Mouse (Mus musculus) lung, adult 2 months (tissue): ENCODE measurements around the gene Maged1. TPM values are rescaled to one million over a fixed set of nuclear protein-coding genes. Genes with fewer than 3 reads are reported as not detected.

ENCODE experiments used
- DNase-seq: peaks from one replicate; pipeline ENCODE4 v3.0.0; 2022
- H3K4me1 ChIP-seq: fragments of 200-500 bp; 2 replicates; pipeline ENCODE4 v1.6.1; 2011; ENCODE audit warnings: low read length; ENCODE audit not compliant: control insufficient read depth, insufficient read depth
- H3K4me3 ChIP-seq: fragments of 200-500 bp; replicated peaks from 2 replicates; pipeline ENCODE3; 2011; ENCODE audit warnings: low read depth, mild to moderate bottlenecking, control low read depth, low read length; ENCODE audit errors: extremely low read depth
- CTCF ChIP-seq: fragments of 200-500 bp; IDR thresholded peaks from 2 replicates; pipeline ENCODE4 v1.5.1; 2011; ENCODE audit warnings: mild to moderate bottlenecking, low read length, control low read depth; ENCODE audit not compliant: insufficient read depth
- POLR2A ChIP-seq: fragments of 200-500 bp; IDR thresholded peaks from 2 replicates; pipeline ENCODE4 v1.6.1; 2011; ENCODE audit warnings: low read depth, mild to moderate bottlenecking, control low read depth, low read length, borderline replicate concordance; ENCODE audit errors: extremely low read depth
- WGBS: fragments of 180-500 bp; shearing (Covaris S2); methylation state at CpG from one replicate; pipeline ENCODE4 v1.1.7; 2018; 5-methylcytosine and 5-hydroxymethylcytosine counted together
- polyA plus RNA-seq: library from polyadenylated mRNA; depleted of rRNA; stranded (reverse); fragments of >200 nt; gene quantifications from 2 replicates; pipeline ENCODE4 v1.2.3, GENCODE M21; 2012; rRNA removed

Maged1 gene
- polyA plus RNA-seq: 148 and 168 TPM in 2 replicates

DNA sequence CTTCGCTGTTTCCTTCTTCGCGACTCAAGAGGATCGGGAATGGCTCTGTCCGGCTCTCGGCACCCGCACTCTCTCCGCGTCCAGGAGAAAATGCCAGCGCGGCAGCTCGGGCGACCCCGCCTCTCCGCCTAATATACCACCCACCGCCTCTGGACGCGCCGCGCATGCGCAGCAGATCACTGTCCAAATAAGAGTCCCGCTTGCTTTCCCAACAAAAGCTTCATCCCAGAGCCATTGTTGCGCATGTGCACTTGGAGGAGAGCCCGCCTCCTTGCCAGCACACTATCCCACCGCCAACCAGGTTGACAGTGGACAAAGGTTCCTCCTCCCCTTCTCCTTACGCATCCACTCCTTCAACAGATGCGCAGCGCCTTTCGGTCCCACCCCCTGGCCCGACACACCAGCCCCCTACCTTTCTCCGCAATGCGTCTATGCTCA lies at the start of gene Maged1:
Gene Maged1, minus strand, starts transcription at position 226 of the 438 bp plus-strand sequence.
- WGBS: 30% methylated on average over 32 of the region's 32 CpGs

DNA sequence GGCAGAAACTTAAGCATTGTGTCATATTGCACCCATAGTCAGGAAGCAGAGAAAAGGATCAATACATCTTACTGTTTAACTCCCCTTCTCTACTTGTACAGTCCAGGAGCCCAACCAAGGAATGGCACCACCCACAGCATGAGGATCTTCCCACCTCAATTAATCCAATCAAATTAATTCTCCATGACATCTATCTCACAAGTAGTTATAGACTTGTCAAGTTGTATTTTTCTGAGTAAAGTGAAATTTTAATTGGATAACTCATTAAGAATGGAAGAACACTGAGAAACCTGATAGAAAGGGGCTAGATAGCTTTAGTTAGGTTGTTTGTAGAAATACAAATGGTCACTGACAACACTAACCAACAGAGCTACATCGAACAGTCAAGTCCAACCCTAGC lies 38.3 kb upstream of the Maged1 start:
- 70% methylated on average over 1 of the region's 1 CpGs for WGBS
- no peak overlapping the region for H3K4me3 ChIP-seq
- H3K4me1 ChIP-seq: no peaks in the 10 kb centered on the region
- no peak for DNase-seq
- no peak for TF ChIP-seq POLR2A

More for the DNA sequence above, at the start of gene Maged1:
- H3K4me1 ChIP-seq: no peaks in the 10 kb centered on the region
- TF ChIP-seq CTCF (no peak), POLR2A (peak; percentile 74; the same call in 1 of the 2 replicates)
- peak; percentile 75 for DNase-seq
- peak within 1 kb of the TSS; percentile 92 for H3K4me3 ChIP-seq

DNA sequence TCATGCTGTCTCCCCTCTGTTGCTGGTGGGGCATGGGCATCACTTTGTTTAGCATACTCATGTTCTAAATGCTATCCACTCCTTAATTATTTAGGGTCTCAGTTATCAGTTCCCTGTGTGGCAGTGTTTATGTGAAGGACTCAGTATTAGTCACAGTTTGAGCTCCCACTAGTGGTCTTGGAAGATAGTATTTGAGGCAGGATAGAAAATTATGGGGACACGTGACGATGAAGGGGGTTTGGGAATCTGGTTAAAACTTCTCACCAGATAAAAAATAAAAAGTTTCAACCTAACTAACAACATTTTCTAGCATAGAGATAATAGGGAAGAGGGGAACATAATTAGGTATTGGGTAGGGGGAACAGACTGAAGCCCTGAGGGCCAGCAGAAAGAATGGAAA lies 22.8 kb upstream of the Maged1 start:
- Histone ChIP-seq H3K4me3 (no peak overlapping the region), H3K4me1 (no peaks in the 10 kb centered on the region)
- TF ChIP-seq POLR2A (no peak), CTCF (no peak)
- WGBS: 64% methylated on average over 2 of the region's 2 CpGs
- DNase-seq: no peak

DNA sequence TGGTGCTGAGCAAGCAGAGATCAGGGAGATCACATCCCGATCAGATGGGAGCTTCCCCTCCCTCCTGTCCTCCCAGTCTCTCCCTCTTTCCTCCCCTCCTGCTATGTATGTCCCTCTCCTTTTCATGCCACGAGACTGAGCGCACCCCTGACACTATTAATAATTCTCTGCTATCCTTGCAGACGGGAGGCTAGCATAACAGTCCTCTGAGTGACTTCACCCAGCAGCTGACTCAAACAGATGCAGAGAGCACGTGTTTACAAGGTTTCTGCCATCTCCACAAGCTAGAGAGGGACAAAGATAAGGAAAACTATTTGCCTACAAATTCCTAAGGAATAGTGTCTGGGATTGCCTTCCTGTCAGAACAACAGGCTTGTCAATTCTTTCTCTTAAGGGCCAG lies 20.4 kb upstream of the Maged1 start:
- no peak for TF ChIP-seq CTCF
- no peak for TF ChIP-seq POLR2A
- Histone ChIP-seq H3K4me3 (no peak overlapping the region), H3K4me1 (no peaks in the 10 kb centered on the region)
- no peak for DNase-seq
- WGBS: 30% methylated on average over 5 of the region's 5 CpGs

DNA sequence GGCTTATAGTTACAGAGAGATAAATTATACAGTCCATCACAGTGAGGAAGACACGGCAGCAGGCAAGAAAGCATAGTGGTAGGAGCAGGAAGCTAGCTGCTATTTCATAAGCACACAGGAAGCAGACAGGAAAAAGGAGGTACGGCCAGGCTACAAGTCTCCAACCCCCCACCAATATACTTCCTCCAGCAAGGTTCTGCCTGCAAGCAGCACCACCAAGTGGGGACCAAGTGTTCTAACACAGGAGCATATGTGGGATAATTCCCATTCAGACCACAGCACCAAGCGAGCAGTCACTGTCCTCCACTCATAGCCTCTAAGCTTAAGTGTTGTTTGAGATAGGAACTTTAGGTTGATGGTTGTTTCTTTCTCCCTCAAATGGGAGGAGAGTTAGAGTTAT lies 6.3 kb upstream of the Maged1 start:
- no peak for DNase-seq
- 46% methylated on average over 3 of the region's 3 CpGs for WGBS
- TF ChIP-seq CTCF (peak; percentile 35; the same call in 1 of the 2 replicates), POLR2A (no peak)
- Histone ChIP-seq H3K4me3 (no peak overlapping the region), H3K4me1 (no peaks in the 10 kb centered on the region)

DNA sequence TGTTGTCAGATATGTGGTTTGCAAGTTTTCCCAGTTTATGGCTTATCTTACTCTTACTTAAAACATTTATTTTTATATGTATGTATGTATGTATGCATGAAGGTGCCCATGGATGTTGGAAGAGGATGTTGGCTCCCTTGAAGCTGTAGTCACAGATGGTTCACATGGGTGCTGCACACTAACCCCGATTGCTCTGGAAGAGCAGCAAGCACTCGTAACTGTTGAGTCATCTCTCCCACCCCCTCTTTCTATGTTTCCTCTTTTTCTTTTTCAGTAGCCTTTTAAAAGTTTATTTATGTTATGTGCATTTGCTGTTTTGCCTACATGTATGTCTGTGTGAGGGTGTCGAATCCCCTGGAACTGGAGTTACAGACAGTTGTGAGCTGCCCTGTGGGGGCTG lies 4.0 kb upstream of the Maged1 start:
- no peak for DNase-seq
- Histone ChIP-seq H3K4me1 (no peaks in the 10 kb centered on the region), H3K4me3 (no peak overlapping the region)
- 64% methylated on average over 3 of the region's 3 CpGs for WGBS
- TF ChIP-seq POLR2A (no peak), CTCF (no peak)

DNA sequence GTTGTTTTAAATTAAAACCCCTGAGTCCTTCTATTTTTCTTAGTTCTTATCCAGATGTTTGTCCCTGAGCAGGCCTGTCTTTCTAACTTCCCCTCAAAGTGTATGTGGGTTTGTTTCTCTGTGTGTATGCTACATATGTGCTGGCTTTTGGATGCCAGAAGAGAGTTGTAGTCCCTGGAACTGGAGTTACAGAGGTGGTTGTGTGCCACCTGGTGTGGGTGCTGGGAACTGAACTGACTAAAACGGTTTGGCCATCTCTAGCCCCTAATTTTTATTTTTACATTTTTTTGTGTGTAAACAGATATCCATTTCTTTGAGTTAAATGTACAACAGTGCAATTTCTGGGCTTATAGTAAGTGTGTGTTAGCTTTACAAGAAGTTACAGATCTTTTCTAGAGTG lies 3.0 kb upstream of the Maged1 start:
- TF ChIP-seq CTCF (peak; percentile 46; the same call in 1 of the 2 replicates), POLR2A (no peak)
- DNase-seq: no peak
- Histone ChIP-seq H3K4me1 (no peaks in the 10 kb centered on the region), H3K4me3 (no peak overlapping the region)
- 21% methylated on average over 1 of the region's 1 CpGs for WGBS

DNA sequence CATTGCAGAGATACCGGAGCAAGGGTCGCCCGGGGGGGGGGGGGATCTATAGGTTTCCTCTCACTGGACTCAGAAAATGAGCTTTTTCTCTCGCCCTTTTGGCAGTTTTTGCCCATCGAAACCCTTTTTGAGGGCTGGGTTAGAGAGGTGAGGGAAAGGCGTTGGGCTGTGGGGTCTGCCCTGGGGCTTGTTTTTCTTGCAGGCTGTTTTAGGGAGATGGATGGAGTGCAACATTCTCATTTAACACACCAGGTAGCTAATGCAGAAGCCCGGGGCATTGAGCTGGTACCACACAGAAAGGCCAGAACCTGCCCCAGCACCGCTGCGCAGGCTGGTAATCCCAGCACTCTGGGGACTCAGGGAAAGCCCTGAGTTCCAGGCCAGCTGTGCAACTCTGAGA lies 593 bp upstream of the Maged1 start:
- peak overlapping the region; percentile 46 for H3K4me3 ChIP-seq
- 42% methylated on average over 9 of the region's 9 CpGs for WGBS

DNA sequence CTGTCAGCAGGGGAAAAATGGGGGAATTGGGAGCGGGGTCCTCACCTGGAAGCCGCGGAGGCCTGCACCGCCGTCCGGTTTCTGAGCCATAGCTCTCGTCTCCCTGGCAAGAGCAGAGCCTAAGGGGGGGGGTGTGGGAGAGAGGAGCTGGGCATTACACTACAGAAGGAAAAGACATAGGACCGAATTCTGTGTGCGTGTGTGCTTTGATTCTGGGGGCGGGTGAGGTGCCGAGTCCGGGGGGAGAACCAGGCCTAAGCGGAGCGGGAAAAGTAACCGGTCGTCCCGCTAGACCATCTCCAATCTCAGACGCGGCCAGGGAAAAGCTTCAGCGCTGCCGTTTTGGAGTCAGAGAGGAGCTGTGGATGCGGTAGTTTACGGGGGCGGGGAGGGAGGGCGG lies 737 bp downstream of the Maged1 start:
- DNase-seq: peak; percentile 14
- no peaks in the 10 kb centered on the region for H3K4me1 ChIP-seq
- 36% methylated on average over 25 of the region's 25 CpGs for WGBS
- peak overlapping the region; percentile 92 for H3K4me3 ChIP-seq
- no peak for TF ChIP-seq POLR2A
- TF ChIP-seq CTCF: no peak

More for the DNA sequence above, 593 bp upstream of the Maged1 start:
- no peak for DNase-seq
- no peaks in the 10 kb centered on the region for H3K4me1 ChIP-seq
- no peak for TF ChIP-seq CTCF
- TF ChIP-seq POLR2A: no peak

DNA sequence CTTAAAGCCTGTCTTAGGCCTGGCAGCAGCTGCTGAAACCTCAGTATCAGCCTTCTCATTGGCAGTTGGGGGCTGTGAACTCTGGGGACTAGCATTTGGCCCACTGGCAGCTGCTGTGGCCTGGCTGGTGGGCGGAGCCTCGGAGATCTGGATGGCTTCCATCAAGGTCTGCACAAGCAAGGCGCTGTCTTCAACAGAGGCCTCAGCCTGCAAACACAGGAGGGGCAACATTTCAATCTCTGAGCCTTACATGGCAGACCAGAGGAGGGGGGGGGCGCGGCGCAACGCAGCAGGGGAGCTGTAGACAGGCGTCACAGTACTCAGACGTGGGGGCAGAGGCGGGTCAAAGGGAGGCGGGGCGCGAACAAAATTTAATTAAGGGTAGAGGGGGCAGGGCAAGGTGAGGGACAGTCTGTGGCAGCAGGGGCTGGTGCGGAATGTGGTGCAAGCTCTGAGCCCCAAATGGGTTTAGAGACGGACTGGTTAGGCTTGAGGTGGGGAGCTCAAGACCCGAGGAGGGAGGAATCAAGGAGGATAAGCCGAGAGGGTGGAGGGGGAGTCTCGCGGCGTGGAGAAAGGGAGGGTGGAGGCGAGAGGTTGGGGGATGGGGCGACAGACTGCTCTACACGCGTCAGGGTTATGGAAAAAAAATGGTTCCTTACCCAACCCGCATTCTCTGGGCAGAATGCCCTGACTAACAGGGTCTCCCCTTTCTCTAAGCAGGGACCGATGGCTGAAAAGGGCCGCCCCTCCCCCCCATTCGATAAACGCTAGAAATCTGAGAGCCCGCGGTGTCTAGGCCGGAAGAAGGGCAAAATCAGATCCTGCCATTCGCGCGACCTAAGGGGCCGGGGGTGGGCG lies 1.4 kb downstream of the Maged1 start:
- no peaks in the 10 kb centered on the region for H3K4me1 ChIP-seq
- peak; percentile 41 for DNase-seq
- 24% methylated on average over 37 of the region's 37 CpGs for WGBS
- H3K4me3 ChIP-seq: peak overlapping the region; percentile 92
- TF ChIP-seq POLR2A (no peak), CTCF (no peak)
